Mouse (Mus musculus) E14TG2a.4 (cell line): ENCODE results near the gene Nfic.

ENCODE experiments used
- CTCF ChIP-seq: conservative IDR thresholded peaks from 2 replicates; pipeline ENCODE4 v1.5.1; 2014; ENCODE audit warnings: low read length
- NANOG ChIP-seq: IDR thresholded peaks from 2 replicates; pipeline ENCODE4 v1.6.1; 2014; ENCODE audit warnings: borderline replicate concordance, low read length, mixed read lengths

GRCm38 (mm10) chr10:81432868-81433262 is 22.6 kb downstream of the Nfic start:
- TF ChIP-seq CTCF: no peak
- no peak for TF ChIP-seq NANOG
